Mouse (Mus musculus) CH12.LX (cell line): Measurements from ENCODE around the gene Naa80.

Source experiments
- CTCF ChIP-seq, 2 experiments: IDR thresholded peaks in 1 of 2; conservative IDR thresholded peaks in 1 of 2; 2 replicates each; pipeline ENCODE4 v1.5.1; 2011 to 2012; ENCODE audit warnings: low read depth in 2 of 2, low read length in 2 of 2, improper control_type of control experiment in 1 of 2, inconsistent platforms in 1 of 2, mild to moderate bottlenecking in 1 of 2, moderate library complexity in 1 of 2
- MXI1 ChIP-seq: IDR thresholded peaks from 2 replicates; pipeline ENCODE4 v1.6.1; 2011; ENCODE audit warnings: mild to moderate bottlenecking, low read depth, low read length, improper control_type of control experiment
- ZMIZ1 ChIP-seq: IDR thresholded peaks from 2 replicates; pipeline ENCODE4 v1.6.1; 2012; ENCODE audit warnings: low read depth, mild to moderate bottlenecking, inconsistent platforms, low read length, improper control_type of control experiment

- TF ChIP-seq CTCF (conservative IDR thresholded peaks at IDR 0.05 in 1 of 2, IDR thresholded peaks at IDR 0.05 in 1 of 2; ENCODE audit: low read depth in 2 of 2, low read length in 2 of 2) (no peak), ZMIZ1 (no peak), MXI1 (no peak)
Measured at GRCm38 (mm10) chr9:107593101-107593976, 14.7 kb downstream of the Naa80 start.
